Mouse (Mus musculus): ENCODE data around the gene Neurl3.

DNA sequence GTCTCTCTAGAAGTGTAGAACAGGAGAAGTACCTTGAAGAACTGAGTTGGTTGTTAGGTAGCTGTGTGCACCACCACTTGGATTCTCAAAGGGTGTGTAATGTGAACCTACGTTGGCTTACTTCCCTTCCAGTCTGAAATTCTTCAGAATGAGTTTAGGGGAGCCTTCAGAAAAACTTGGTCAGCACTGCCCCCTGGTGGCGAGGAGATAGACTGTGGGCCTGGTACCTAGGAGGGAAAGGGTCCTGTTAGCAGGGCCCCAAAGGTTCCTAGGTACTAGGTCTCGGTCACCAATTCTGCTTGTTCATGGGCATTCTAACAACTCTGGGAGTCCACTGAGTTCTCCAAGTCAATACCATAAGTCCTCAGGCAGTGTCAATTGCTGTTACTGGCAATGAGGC is 4.7 kb upstream of the Neurl3 start:
- peak; percentile 86 for TF ChIP-seq CTCF (IDR thresholded peaks at IDR 0.05; ENCODE audit: low read depth, low read length)
- TF ChIP-seq POLR2AphosphoS5 (IDR thresholded peaks at IDR 0.05; ENCODE audit: insufficient replicate concordance, low read depth, low read length) = no peak
- TF ChIP-seq TAL1 (conservative IDR thresholded peaks at IDR 0.05; ENCODE audit: low read depth, low read length) = no peak
- no peak for TF ChIP-seq GATA2 (IDR thresholded peaks at IDR 0.05; ENCODE audit: borderline replicate concordance, low read depth, low read length)

All from G1E (cell line).